Mouse (Mus musculus) ES-Bruce4 (cell line): Measurements from ENCODE around the gene Mgme1. TPM values are rescaled to one million over a fixed set of nuclear protein-coding genes. Genes with fewer than 3 reads are reported as not detected.

Experiments
- H3K27ac ChIP-seq: 2 replicates; pipeline ENCODE4 v1.5.1; 2012; ENCODE audit warnings: low read length, inconsistent platforms; ENCODE audit not compliant: insufficient read depth
- H3K27me3 ChIP-seq: 2 replicates; pipeline ENCODE4 v1.6.1; 2012; ENCODE audit warnings: mild to moderate bottlenecking, low read length, inconsistent platforms; ENCODE audit not compliant: control insufficient read depth, poor library complexity, insufficient read depth, severe bottlenecking
- H3K36me3 ChIP-seq: 2 replicates; pipeline ENCODE4 v1.6.1; 2012; ENCODE audit warnings: inconsistent platforms, mild to moderate bottlenecking, low read length, moderate library complexity; ENCODE audit not compliant: control insufficient read depth, poor library complexity, insufficient read depth, severe bottlenecking
- H3K4me1 ChIP-seq: one replicate; pipeline ENCODE4 v1.8.1; 2011; ENCODE audit warnings: low read length; ENCODE audit not compliant: control insufficient read depth, insufficient read depth
- H3K4me3 ChIP-seq: 2 replicates; pipeline ENCODE4 v1.5.1; 2011; ENCODE audit warnings: low read depth, mild to moderate bottlenecking, low read length
- H3K9ac ChIP-seq: 2 replicates; pipeline ENCODE4 v1.6.1; 2012; ENCODE audit warnings: low read depth, mild to moderate bottlenecking, inconsistent platforms; ENCODE audit not compliant: poor library complexity, severe bottlenecking
- H3K9me3 ChIP-seq: replicated peaks from 2 replicates; pipeline ENCODE4 v1.6.1; 2012; ENCODE audit warnings: mild to moderate bottlenecking, low read length, inconsistent platforms; ENCODE audit not compliant: control insufficient read depth, poor library complexity, insufficient read depth, severe bottlenecking
- CTCF ChIP-seq: IDR thresholded peaks from one replicate; pipeline ENCODE4 v1.8.1; 2011; ENCODE audit warnings: low read depth, low read length
- EP300 ChIP-seq: IDR thresholded peaks from 2 replicates; pipeline ENCODE4 v1.6.1; 2011; ENCODE audit warnings: low read depth, low read length; ENCODE audit not compliant: insufficient read depth
- POLR2A ChIP-seq: IDR thresholded peaks from one replicate; pipeline ENCODE4 v1.8.1; 2011; ENCODE audit warnings: low read length; ENCODE audit not compliant: insufficient read depth
- polyA plus RNA-seq: library from polyadenylated mRNA; stranded (reverse); fragments of >200 nt; gene quantifications from 2 replicates; pipeline ENCODE4 v1.2.4, GENCODE M21; 2011; ENCODE audit warnings: low read depth; ENCODE audit not compliant: missing spikeins, insufficient read depth, insufficient read length

Gene Mgme1
- polyA plus RNA-seq, 1 experiment: 35.8 TPM

DNA sequence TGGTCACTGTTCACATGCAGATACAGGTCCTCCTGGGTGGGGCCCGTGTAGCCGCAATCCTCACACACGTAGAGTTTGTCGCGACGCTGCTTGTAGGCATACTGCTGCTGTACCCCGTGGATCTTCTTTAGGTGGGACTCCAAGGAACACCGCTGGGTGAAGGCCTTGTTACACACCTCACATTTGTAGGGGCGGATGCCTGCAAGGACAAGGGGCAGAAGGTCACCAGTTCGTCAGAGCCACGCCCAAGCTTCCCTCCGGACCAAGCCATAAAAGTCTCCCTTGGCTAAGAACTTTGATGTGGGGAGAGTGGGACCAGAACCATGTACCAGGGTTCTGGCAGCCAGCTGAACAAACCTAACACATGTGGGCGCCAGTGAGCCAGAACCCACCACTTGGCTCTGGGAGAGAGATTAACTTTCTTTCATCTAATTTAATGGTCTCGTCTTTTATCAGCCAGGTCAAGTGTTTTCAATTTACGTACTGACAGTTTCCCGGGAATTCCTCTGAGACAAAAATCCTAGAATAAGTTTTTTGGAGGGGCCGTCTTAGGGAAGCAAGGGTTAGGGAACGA lies 35.3 kb downstream of the Mgme1 start:
- no peak overlapping the region for H3K9ac ChIP-seq
- H3K27ac ChIP-seq: peak overlapping the region; percentile 16; the same call in 1 of the 2 replicates
- no peaks in the 10 kb centered on the region for H3K9me3 ChIP-seq
- no peaks in the 10 kb centered on the region for H3K27me3 ChIP-seq
- peak overlapping the region; percentile 19 for H3K4me3 ChIP-seq
- TF ChIP-seq CTCF: peak; percentile 59
- TF ChIP-seq POLR2A: no peak
- TF ChIP-seq EP300: 0 out of 2 replicates have a peak, but pooled peaks have one; percentile 44
- peaks cover 4% of the 10 kb centered on the region for H3K4me1 ChIP-seq
- H3K36me3 ChIP-seq: no peaks in the 10 kb centered on the region

DNA sequence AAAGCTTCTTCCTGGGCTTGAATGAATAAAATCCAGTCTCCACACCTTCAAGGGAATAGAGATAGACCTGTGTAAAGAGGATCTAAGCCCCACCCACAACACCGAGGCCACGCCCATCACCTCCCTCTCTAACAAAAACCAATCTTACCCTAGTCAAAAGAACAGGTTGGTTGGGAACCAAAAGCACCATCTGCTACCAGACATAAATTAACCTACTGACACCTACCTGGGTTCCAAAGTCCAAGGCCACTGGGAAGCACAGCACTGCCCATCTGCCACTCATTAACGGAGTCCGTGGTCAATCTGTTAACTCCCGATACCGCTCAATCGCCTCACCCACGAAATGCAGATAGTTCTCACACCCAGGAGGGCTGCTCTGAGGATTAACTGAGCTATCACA lies 38.1 kb downstream of the Mgme1 start:
- Histone ChIP-seq H3K27ac (no peak overlapping the region), H3K4me3 (no peak overlapping the region), H3K4me1 (peaks cover 4% of the 10 kb centered on the region), H3K36me3 (no peaks in the 10 kb centered on the region), H3K9ac (no peak overlapping the region), H3K9me3 (no peaks in the 10 kb centered on the region), H3K27me3 (no peaks in the 10 kb centered on the region)
- TF ChIP-seq EP300 (no peak), POLR2A (no peak), CTCF (no peak)

- TF ChIP-seq POLR2A (no peak), EP300 (no peak), CTCF (no peak)
- no peak overlapping the region for H3K4me3 ChIP-seq
- H3K9me3 ChIP-seq: no peaks in the 10 kb centered on the region
- H3K27ac ChIP-seq: peak overlapping the region; percentile 81
- no peaks in the 10 kb centered on the region; the same call in 1 of the 2 replicates for H3K36me3 ChIP-seq
- H3K9ac ChIP-seq: 0 out of 2 replicates have a peak overlapping the region, but pooled peaks have one; percentile 14
- no peaks in the 10 kb centered on the region for H3K4me1 ChIP-seq
- H3K27me3 ChIP-seq: no peaks in the 10 kb centered on the region
Observed at GRCm38 (mm10) chr2:144310273-144310672, 39.8 kb downstream of the Mgme1 start.

GRCm38 (mm10) chr2:144311372-144311771 lies 40.9 kb downstream of the Mgme1 start:
- H3K36me3 ChIP-seq: no peaks in the 10 kb centered on the region; the same call in 1 of the 2 replicates
- H3K9me3 ChIP-seq: no peaks in the 10 kb centered on the region
- peaks cover 1% of the 10 kb centered on the region for H3K4me1 ChIP-seq
- no peak overlapping the region for H3K27ac ChIP-seq
- H3K9ac ChIP-seq: no peak overlapping the region
- no peak overlapping the region for H3K4me3 ChIP-seq
- no peak for TF ChIP-seq EP300
- H3K27me3 ChIP-seq: no peaks in the 10 kb centered on the region

DNA sequence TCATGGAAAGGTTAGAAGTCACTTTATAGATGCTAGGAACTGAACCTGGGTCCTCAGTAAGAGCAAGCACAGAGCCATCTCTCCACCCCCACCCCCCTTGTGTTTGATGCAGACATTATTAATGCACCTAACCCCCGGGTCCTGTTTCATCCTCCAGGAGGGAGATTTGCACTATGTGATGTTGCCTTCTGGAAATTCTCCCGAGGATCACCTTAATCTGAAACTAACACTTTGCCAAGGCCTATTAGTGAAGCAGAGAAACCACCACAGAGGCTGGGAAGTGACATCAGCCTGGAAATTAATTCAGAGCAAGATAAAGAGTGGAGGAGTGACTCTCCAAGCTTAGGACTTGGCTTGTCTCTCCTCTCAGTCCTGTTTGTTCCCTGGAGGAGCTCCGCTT lies 53.8 kb downstream of the Mgme1 start:
- TF ChIP-seq EP300 (no peak), POLR2A (no peak), CTCF (no peak)
- Histone ChIP-seq H3K27ac (no peak overlapping the region), H3K4me3 (no peak overlapping the region)

DNA sequence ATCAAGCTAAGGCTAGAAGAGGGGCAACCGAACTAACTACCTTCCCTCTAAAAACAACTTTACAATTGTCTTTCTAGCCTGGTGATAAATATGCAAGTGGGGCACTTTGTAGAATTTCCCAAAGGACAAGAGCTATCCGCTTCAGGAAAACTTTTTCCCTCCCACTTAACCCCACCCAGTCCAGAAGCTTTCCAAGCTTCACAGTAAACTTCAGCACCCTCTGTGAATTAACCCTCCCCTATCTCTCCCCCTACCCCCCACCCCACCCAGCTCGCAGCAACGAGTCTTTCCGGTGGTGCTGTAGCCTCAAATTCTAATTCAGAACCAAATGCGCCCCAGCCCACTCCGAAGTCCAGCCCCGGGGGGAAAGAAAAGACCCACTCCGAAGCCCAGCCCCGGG lies 59.0 kb downstream of the Mgme1 start:
- Histone ChIP-seq H3K9me3 (no peaks in the 10 kb centered on the region), H3K36me3 (no peaks in the 10 kb centered on the region), H3K4me3 (no peak overlapping the region; the same call in 1 of the 2 replicates), H3K27ac (no peak overlapping the region), H3K9ac (peak overlapping the region; percentile 58; the same call in 1 of the 2 replicates), H3K4me1 (peaks cover 5% of the 10 kb centered on the region), H3K27me3 (0 out of 2 replicates have a peak, but pooled peaks cover 2% of the 10 kb centered on the region)
- no peak for TF ChIP-seq CTCF
- TF ChIP-seq POLR2A: no peak
- TF ChIP-seq EP300: no peak

More for the DNA sequence above, 53.8 kb downstream of the Mgme1 start:
- no peaks in the 10 kb centered on the region for H3K27me3 ChIP-seq
- H3K4me1 ChIP-seq: peaks cover 3% of the 10 kb centered on the region
- H3K9ac ChIP-seq: no peak overlapping the region
- no peaks in the 10 kb centered on the region for H3K36me3 ChIP-seq
- H3K9me3 ChIP-seq: no peaks in the 10 kb centered on the region
